Mouse (Mus musculus) gastrocnemius, postnatal 14 days (tissue): ENCODE data around the gene Lrp11. TPM values are rescaled to one million over a fixed set of nuclear protein-coding genes. Genes with fewer than 3 reads are reported as not detected.

Source experiments
- DNase-seq: peaks from one replicate; pipeline ENCODE4 v3.0.0; 2021; ENCODE audit warnings: mixed read lengths
- intact Hi-C: fragments of 180-260 bp; cut with DNase I; formaldehyde crosslinking; loops from one replicate; pipeline ENCODE4 v1.15.1; 2025; ENCODE audit warnings: low total_unique reads
- total RNA-seq, 2 experiments: library from RNA; stranded (reverse); gene quantifications; 2 replicates each; pipeline ENCODE4 v1.2.3; 2021

The Lrp11 gene
- total RNA-seq, 2 experiments from 2014 or later: 2.5 to 2.9 TPM

- DNase-seq: no peak
- intact Hi-C loops: no loop called here
These were observed 30.2 kb downstream of the Lrp11 start for GRCm38 (mm10) chr10:7619821-7620241.

- intact Hi-C loops: no loop called here
- DNase-seq: no peak
These were observed 31.1 kb downstream of the Lrp11 start for GRCm38 (mm10) chr10:7620723-7621122.

- DNase-seq: no peak
- intact Hi-C loops: no loop called here
These were observed 32.8 kb downstream of the Lrp11 start for GRCm38 (mm10) chr10:7622378-7622777.

- intact Hi-C loops: no loop called here
- DNase-seq: no peak
These were observed 34.4 kb downstream of the Lrp11 start for GRCm38 (mm10) chr10:7623861-7624518.

GRCm38 (mm10) chr10:7629092-7629491 is 39.5 kb downstream of the Lrp11 start:
- intact Hi-C loops: no loop called here
- DNase-seq: no peak

- intact Hi-C loops: no loop called here
- no peak for DNase-seq
These were observed 40.7 kb downstream of the Lrp11 start for GRCm38 (mm10) chr10:7630286-7630685.

GRCm38 (mm10) chr10:7630951-7631720 is 41.5 kb downstream of the Lrp11 start:
- intact Hi-C loops: no loop called here

GRCm38 (mm10) chr10:7640366-7640765 is 50.8 kb downstream of the Lrp11 start:
- no peak for DNase-seq
- intact Hi-C loops: no loop called here

More at GRCm38 (mm10) chr10:7630951-7631720, 41.5 kb downstream of the Lrp11 start:
- no peak for DNase-seq

GRCm38 (mm10) chr10:7645911-7646310 is 56.3 kb downstream of the Lrp11 start:
- DNase-seq: no peak
- intact Hi-C loops: no loop called here

- DNase-seq: no peak
These were observed 59.5 kb downstream of the Lrp11 start for GRCm38 (mm10) chr10:7649059-7649458.

GRCm38 (mm10) chr10:7651057-7651456 is 61.5 kb downstream of the Lrp11 start:
- intact Hi-C loops: no loop called here
- no peak for DNase-seq

More at GRCm38 (mm10) chr10:7649059-7649458, 59.5 kb downstream of the Lrp11 start:
- intact Hi-C loops: no loop called here

GRCm38 (mm10) chr10:7662471-7663141 is 73.0 kb downstream of the Lrp11 start:
- no peak for DNase-seq
- intact Hi-C loops: no loop called here

- peak; percentile 93 for DNase-seq
- intact Hi-C loops: no loop called here
These were observed 73.8 kb downstream of the Lrp11 start for GRCm38 (mm10) chr10:7663159-7664026.

- intact Hi-C loops: no loop called here
- DNase-seq: no peak
These were observed 74.5 kb downstream of the Lrp11 start for GRCm38 (mm10) chr10:7664027-7664526.

- DNase-seq: no peak
- intact Hi-C loops: no loop called here
These were observed 75.3 kb downstream of the Lrp11 start for GRCm38 (mm10) chr10:7664889-7665288.

GRCm38 (mm10) chr10:7667342-7667802 is 77.8 kb downstream of the Lrp11 start, which contains the start of gene Nup43:
TSS of gene Nup43 (plus strand) at chr10:7667503.
- DNase-seq: peak; percentile 89
- intact Hi-C loops: no loop called here

GRCm38 (mm10) chr10:7673673-7674072 is 84.1 kb downstream of the Lrp11 start:
- DNase-seq: no peak
- intact Hi-C loops: no loop called here
